Mouse (Mus musculus) liver, embryonic 13.5 days (tissue): ENCODE data around the gene Olfr665. TPM values are rescaled to one million over a fixed set of nuclear protein-coding genes. Genes with fewer than 3 reads are reported as not detected.

Experiments used
- polyA plus RNA-seq: library from polyadenylated mRNA; unstranded; fragments of >200 nt; fragmentation: Nextera tagmentation; extraction: Ambion mirVana; gene quantifications from 2 replicates; pipeline ENCODE4 v1.2.1, GENCODE M21; 2015

The Olfr665 gene
- polyA plus RNA-seq, 1 experiment from 2014 or later, result not detected

Other genes starting within 250 kb of the Olfr665 start
- not detected in 2 replicates for gene Olfr658, start 230.7 kb upstream of the Olfr665 start, polyA plus RNA-seq
- not detected in 2 replicates for gene Olfr659, start 211.3 kb upstream of the Olfr665 start, polyA plus RNA-seq
- gene Olfr661, start 191.5 kb upstream of the Olfr665 start, polyA plus RNA-seq, result not detected in 2 replicates
- not detected in 2 replicates for gene Usp17le, start 100.6 kb upstream of the Olfr665 start, polyA plus RNA-seq
- gene Usp17lb, start 35.4 kb upstream of the Olfr665 start, polyA plus RNA-seq, result not detected in 2 replicates
- gene Usp17la, start 21.0 kb upstream of the Olfr665 start, polyA plus RNA-seq, result not detected in 2 replicates
- not detected in 2 replicates for gene Olfr666, start 17.9 kb downstream of the Olfr665 start, polyA plus RNA-seq
- not detected in 2 replicates for gene Olfr667, start 43.5 kb downstream of the Olfr665 start, polyA plus RNA-seq
- gene Olfr668, start 50.0 kb downstream of the Olfr665 start, polyA plus RNA-seq, result not detected in 2 replicates
- gene Olfr669, start 56.2 kb downstream of the Olfr665 start, polyA plus RNA-seq, result not detected in 2 replicates
- gene Olfr670, start 84.6 kb downstream of the Olfr665 start, polyA plus RNA-seq, result not detected in 2 replicates
- not detected in 2 replicates for gene Olfr671, start 101.1 kb downstream of the Olfr665 start, polyA plus RNA-seq
- not detected in 2 replicates for gene Olfr672, start 124.0 kb downstream of the Olfr665 start, polyA plus RNA-seq
- gene Olfr675, start 150.4 kb downstream of the Olfr665 start, polyA plus RNA-seq, result not detected in 2 replicates
- not detected in 2 replicates for gene Olfr676, start 154.7 kb downstream of the Olfr665 start, polyA plus RNA-seq
- not detected in 2 replicates for gene Olfr677, start 173.3 kb downstream of the Olfr665 start, polyA plus RNA-seq
- gene Olfr678, start 186.4 kb downstream of the Olfr665 start, polyA plus RNA-seq, result not detected in 2 replicates
- not detected in 2 replicates for gene Olfr679, start 203.2 kb downstream of the Olfr665 start, polyA plus RNA-seq
- gene Olfr680-ps1, start 214.8 kb downstream of the Olfr665 start, polyA plus RNA-seq, result not detected in 2 replicates
- gene Olfr681, start 238.8 kb downstream of the Olfr665 start, polyA plus RNA-seq, result not detected in 2 replicates